Mouse (Mus musculus): ENCODE measurements around the gene Zwilch.

DNA sequence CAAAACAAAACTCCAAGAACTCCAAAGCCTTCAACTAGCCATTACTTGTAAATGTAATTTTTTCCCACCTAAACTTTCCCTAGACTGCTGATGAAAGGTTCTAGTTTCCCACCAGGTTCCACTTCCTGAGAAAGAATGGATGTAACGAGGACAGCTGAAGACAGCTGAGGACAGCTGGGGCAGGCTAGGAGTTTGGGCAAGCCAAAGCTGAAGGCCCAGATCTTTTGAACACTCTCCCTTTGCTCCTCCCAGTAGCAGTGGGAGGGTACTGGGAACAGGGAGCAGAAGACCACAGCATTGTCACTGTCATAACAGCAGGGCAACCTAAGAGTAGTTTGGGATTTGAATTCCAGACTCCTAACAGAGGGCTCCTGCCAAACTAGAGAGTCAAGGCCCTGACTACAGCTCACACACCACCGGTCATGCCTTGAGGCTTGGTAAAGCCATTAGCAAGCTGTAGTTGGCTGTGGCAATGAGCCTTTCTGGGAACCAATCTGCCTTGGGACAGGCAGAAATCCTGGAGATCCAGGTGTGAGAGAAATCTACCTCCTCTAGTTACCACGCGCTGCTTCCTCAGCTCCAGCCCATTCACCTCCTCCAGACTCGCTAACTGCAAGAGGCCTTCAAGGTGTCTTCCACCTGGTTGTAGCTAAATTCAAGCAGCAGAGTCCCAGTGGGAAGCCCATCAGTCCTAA is 25.3 kb upstream of the Zwilch start:
- TF ChIP-seq POLR2A (IDR thresholded peaks at IDR 0.05; ENCODE audit: control insufficient read depth, extremely low read depth, insufficient read depth, low read length, poor library complexity) (no peak), CTCF (IDR thresholded peaks at IDR 0.05; ENCODE audit: borderline replicate concordance, control insufficient read depth, extremely low read depth, insufficient read depth, low read length, poor library complexity) (no peak)
